Mouse (Mus musculus): Measurements from ENCODE around the gene Prpf6.

GRCm38 (mm10) chr2:181576613-181577012 lies 15.1 kb upstream of the Prpf6 start:
- TF ChIP-seq CTCF (IDR thresholded peaks at IDR 0.05; ENCODE audit: borderline replicate concordance, insufficient read depth, low read depth, low read length) (no peak), POLR2A (IDR thresholded peaks at IDR 0.05; ENCODE audit: borderline replicate concordance, insufficient read depth, low read length) (no peak)
